Mouse (Mus musculus) layer of hippocampus, postnatal 25 days (tissue): ENCODE measurements around the gene Tlcd2. TPM values are rescaled to one million over a fixed set of nuclear protein-coding genes. Genes with fewer than 3 reads are reported as not detected.

ENCODE experiments used
- DNase-seq, 2 experiments: peaks; one replicate each; pipeline ENCODE4 v3.0.0; 2022; ENCODE audit warnings: mixed read lengths in 2 of 2, low spot score in 1 of 2; ENCODE audit errors: extremely low spot score in 1 of 2
- total RNA-seq, 2 experiments: library from RNA; stranded (reverse); gene quantifications; 2 replicates each; pipeline ENCODE4 v1.2.3; 2021

Gene Tlcd2
- total RNA-seq, 2 experiments from 2014 or later: 0.59 to 0.87 TPM

GRCm38 (mm10) chr11:75464417-75464816, 2.9 kb downstream of the Tlcd2 start:
- DNase-seq: no peak

DNA sequence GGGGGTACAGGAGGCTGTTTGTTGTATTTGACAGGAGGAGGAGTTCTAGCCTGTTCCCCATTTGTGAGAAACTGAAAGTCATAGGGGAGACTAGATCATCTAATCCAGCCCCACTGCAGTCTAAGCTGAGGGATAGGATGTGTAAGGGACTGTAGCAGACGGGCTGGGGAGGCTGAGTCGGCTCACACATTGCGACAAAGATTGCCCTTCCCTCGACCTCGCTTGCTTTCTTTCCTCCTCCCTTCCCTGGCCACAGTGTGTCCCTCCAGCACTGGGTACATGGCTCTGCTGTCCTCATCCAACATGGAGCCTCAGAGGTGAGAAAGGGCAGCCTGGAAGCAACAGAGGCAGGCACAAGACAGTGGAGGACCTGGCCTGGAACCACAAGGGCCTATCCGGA, 3.5 kb downstream of the Tlcd2 start:
- DNase-seq: no peak

DNA sequence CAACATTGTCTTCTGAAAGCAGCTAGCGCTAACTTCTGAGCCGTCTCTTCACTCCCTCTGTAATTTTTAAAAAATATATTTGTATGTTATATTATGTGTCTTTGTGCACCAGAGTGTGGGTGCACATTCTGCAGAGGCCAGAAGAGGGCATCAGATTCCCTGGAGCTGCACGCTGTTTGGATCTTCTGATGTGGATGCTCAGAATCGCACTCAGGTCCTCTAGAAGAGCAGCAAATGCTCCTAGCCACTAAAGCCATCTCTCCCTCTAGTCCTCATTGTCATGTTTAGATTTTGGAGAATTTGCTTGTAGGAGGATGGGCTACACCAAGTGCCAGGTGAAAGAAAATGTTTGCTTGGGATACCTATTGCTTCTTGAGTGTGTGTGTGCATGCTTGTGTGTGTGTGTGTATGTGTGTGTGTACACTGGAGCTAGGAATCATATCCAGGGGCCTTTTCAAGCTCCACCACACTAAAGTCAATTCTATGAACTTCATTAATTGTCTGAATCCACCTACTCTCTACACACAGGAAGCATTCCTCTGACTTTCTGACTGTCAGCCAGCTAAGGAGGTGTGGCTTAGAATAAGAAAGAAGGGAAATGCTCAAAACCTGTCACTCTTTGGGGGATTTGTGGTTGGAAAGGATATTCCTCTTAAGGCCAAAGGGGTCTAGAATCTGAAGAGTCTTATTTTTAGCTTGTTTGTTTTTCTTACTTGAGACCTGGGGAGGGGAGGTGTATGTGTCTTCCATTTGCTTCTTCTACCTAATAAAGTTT, 5.4 kb downstream of the Tlcd2 start:
- DNase-seq: no peak

DNA sequence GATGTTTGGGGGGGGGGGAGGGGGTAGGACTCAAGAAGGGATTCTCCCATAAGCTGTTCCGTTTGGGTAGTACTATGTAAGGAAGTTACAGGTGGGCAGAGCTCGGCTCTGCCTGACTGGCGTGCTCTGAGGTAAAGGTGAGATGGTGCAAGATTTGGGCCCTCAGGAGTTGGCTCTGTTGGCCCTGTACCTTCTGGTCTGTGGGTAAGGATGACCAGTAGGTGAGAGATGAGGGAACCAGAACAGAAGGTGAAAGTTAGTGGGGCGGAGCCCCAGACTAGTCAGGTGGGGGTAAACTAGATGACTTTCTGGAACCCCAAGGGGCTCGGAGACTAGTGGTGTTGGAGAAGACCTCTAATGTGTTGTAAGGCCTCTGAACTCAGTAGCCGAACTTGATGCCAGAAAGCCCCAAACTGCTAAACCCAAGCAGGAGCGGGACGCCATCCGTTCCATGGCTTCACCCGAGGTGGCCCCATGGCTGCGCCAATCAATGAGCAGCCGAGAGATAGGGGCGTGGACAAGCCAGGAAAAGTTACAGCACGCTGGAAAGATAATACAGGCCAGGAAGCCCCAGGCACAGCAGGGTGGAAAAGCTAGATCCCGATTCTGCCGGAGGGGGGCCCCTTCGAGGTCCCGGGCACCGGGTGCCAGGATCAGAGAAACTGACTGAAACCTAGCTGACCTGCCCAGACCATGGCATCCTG, 6.1 kb downstream of the Tlcd2 start:
- DNase-seq: no peak

DNA sequence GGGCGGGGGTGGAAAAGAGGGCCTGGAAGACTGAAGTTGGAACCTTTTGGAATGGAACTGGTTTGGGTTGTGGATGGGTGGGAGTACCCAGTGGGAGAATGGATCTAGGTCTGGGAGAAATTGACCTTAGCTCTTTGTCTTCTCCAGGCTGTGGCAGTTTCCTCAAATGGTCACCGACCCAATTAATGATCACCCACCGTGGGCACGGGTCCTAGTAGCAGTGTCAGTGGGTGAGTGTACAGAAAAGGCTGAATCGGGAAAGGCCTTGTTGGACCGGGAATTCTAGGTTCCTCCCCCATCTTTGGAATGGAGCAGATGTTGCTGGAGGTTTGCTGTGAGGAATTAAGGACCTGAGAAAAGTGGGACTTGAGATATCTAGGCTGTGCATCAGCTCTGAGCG, 6.9 kb downstream of the Tlcd2 start:
- no peak for DNase-seq

DNA sequence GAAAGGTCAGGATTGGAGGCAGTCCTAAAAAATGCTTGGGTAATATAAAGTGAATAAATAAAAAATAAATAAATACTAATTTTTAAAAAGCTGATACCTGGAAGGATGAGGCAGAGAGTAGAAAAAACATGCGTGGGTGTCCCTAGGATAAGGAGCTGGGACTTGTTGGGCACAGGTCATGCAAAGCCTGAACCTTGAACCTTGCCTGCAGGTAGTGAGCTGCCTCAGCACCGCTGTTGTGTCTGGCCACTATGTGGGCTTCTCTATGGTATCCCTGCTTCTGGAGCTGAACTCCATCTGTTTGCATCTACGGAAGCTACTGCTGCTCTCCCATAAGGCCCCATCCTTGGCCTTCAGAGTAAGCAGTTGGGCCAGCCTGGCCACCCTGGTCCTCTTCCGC, 7.7 kb downstream of the Tlcd2 start:
- no peak for DNase-seq

- DNase-seq: no peak
Observed at GRCm38 (mm10) chr11:75470675-75471074, 9.2 kb downstream of the Tlcd2 start.

GRCm38 (mm10) chr11:75472469-75473081, 11.1 kb downstream of the Tlcd2 start:
- no peak for DNase-seq

- DNase-seq: no peak
Observed at GRCm38 (mm10) chr11:75473376-75473775, 11.9 kb downstream of the Tlcd2 start.

GRCm38 (mm10) chr11:75486192-75486591, 24.7 kb downstream of the Tlcd2 start:
- no peak for DNase-seq

- DNase-seq: peak; percentile 94 to 95
Observed at GRCm38 (mm10) chr11:75486601-75487285, 25.2 kb downstream of the Tlcd2 start, which contains the start of gene Prpf8. Gene Prpf8, plus strand, starts transcription at chr11:75486816.

- no peak for DNase-seq
Observed at GRCm38 (mm10) chr11:75487496-75487895, 26.0 kb downstream of the Tlcd2 start.

GRCm38 (mm10) chr11:75494296-75495049, 33.0 kb downstream of the Tlcd2 start:
- DNase-seq: no peak

- DNase-seq: no peak
Observed at GRCm38 (mm10) chr11:75498126-75498525, 36.6 kb downstream of the Tlcd2 start.

DNA sequence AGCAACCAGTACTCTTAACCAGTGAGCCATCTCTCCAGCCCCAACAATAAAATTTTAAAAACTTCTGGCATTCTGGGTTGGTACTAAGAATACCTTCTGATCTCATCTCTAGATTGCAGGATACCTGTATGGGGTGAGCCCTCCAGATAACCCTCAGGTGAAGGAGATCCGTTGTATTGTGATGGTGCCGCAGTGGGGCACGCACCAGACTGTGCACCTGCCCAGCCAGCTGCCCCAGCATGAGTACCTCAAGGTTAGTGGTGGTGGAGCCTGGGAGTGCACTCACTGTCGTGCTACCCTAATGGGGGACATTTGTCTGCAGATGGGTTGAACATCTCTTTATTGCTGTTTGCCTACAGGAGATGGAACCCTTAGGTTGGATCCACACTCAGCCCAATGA, 46.6 kb downstream of the Tlcd2 start:
- no peak for DNase-seq

GRCm38 (mm10) chr11:75508904-75509303, 47.4 kb downstream of the Tlcd2 start:
- no peak for DNase-seq

DNA sequence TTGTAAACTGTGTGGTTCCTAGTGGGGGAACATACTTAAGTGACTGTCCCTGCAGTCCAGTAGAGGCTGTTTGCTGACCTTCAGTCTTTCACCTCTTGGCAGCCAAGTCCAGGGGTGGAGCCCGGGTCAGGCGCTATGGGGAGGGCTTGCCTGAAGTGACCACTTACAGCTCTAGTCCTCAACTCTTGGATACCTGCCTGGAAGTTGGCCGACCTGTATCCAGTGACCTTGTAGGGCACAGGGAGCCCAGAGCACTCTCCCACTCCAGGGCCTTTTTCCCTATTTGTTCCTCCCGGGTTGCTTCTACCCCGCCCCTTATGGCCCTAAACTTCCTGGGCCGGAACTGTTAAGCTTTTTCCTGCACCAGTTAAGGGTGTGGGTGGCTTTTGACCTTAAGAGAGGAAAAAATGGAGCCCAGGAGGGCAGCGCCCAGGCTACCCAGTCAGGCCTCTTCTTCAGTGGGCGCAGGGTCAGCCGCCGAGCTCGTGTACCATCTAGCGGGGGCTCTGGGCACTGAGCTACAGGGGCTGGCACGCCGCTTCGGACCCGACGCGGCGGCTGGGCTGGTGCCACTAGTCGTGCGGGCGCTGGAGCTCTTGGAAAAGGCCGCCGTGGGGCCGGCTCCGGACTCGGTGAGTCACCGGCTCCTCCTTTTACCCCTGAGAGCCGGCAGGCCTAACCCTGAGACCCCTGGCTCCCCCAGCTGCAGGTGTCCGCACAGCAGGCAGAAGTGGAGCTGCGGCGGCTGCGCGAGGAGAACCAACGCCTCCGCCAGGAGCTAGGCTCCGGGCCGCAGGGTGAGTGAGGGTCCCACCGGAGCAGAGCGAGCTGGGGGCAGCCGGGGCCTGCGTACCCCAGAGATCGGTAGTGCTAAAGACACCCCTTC, 48.5 kb downstream of the Tlcd2 start, which contains the start of gene Rilp:
Rilp (plus strand) TSS at position 354 of the 886 bp plus-strand sequence.
- DNase-seq: peak; percentile 42 to 57

- peak; percentile 75 to 87 for DNase-seq
Observed at GRCm38 (mm10) chr11:75510627-75510993, 49.1 kb downstream of the Tlcd2 start.

DNA sequence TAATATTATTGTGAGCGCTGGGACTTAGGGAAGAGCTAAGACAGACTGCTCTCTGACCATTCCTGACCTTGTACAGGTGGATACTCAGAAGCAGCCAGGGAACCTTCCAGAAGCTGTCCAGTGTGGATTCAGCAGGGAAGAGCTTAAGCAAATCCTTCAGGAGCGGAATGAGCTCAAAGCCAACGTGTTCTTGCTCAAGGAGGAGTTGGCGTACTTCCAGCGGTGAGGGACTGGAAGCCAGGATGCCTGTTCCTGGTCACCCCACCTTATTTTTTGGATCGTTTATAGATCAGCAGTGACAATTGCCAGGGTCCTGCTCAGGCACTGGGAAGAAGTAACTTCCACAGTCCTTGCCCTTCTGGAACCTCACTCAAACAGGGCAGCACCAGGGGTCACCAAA, 49.7 kb downstream of the Tlcd2 start:
- no peak for DNase-seq
